Mouse (Mus musculus): Measurements from ENCODE around the gene Celf3. TPM values are rescaled to one million over a fixed set of nuclear protein-coding genes. Genes with fewer than 3 reads are reported as not detected.

Gene Celf3
- 222 and 240 TPM in 2 replicates for polyA plus RNA-seq (2016; fragmentation: Nextera tagmentation; extraction: Ambion mirVana)

DNA sequence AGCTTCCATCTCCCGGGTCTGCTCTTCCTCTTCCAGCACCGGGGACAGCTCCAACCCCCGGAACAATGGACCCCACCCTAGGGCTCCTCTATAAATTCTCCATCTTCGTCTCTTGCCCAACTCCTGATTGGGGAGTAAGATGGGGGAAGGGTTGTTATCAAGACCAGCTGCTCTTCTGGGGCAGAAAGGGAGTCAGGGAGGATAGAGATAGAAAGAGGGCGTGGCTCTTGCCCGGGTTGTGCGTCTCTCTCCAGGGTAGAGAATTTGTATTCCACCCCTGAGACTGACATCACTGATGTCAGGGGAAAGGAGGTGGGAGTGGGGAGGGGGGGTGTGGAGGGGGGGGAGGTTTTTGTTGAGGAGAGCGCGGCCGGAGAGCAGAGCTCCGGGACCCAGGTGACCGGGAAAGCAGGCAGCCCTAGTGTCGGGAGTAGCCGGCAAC is at the start of gene Celf3:
TSS of gene Celf3 (plus strand) at position 315 of the 442 bp plus-strand sequence.
- Histone ChIP-seq H3K9ac (replicated peaks) (peak within 1 kb of the TSS; percentile 79), H3K27ac (replicated peaks) (peak within 1 kb of the TSS; percentile 93), H3K9me3 (no peaks in the 10 kb centered on the region), H3K4me1 (peaks cover 67% of the 10 kb centered on the region), H3K4me2 (replicated peaks) (peak within 1 kb of the TSS; percentile 77), H3K27me3 (0 out of 2 replicates have a peak, but pooled peaks cover 4% of the 10 kb centered on the region), H3K4me3 (peak within 1 kb of the TSS; percentile 67), H3K36me3 (peaks cover 21% of the 10 kb centered on the region)
- under 1% methylated on average over 14 of the region's 14 CpGs for WGBS
- peak; percentile 91 for ATAC-seq (ENCODE audit: low FRiP score, low read depth)

GRCm38 (mm10) chr3:94430980-94431379 is 47.1 kb upstream of the Celf3 start:
- H3K4me1 ChIP-seq: no peaks in the 10 kb centered on the region
- H3K4me3 ChIP-seq: no peak overlapping the region
- no peaks in the 10 kb centered on the region for H3K27me3 ChIP-seq
- 82% methylated on average over 2 of the region's 2 CpGs for WGBS
- H3K36me3 ChIP-seq: peaks cover 40% of the 10 kb centered on the region
- no peak overlapping the region for H3K9ac ChIP-seq (replicated peaks)
- H3K27ac ChIP-seq (replicated peaks): no peak overlapping the region
- H3K4me2 ChIP-seq (replicated peaks): no peak overlapping the region
- no peak for ATAC-seq (ENCODE audit: low FRiP score, low read depth)
- no peaks in the 10 kb centered on the region for H3K9me3 ChIP-seq

DNA sequence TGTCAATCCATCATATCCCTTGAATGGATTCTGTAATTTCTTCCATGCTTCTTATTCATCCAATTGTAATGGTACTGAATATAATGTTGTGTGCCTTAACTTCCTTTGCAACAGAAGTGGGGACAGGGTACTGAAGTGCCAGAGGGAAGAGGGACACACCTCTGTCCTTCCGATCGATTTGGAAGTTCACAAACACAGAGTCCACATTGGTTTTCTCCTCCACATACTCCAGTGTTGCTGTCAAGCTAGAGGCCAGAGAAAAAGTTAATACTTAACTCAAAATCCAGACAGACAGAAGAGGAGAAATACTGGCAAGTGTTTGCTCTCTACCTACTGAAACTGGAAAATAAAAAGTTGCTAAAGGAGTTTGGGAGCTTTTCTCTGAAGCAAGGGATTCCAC is 43.8 kb upstream of the Celf3 start:
- Histone ChIP-seq H3K36me3 (peaks cover 19% of the 10 kb centered on the region), H3K4me3 (no peak overlapping the region), H3K9ac (replicated peaks) (no peak overlapping the region), H3K27me3 (no peaks in the 10 kb centered on the region), H3K27ac (replicated peaks) (no peak overlapping the region), H3K4me1 (no peaks in the 10 kb centered on the region), H3K4me2 (replicated peaks) (no peak overlapping the region), H3K9me3 (no peaks in the 10 kb centered on the region)
- ATAC-seq (ENCODE audit: low FRiP score, low read depth): no peak
- 90% methylated on average over 2 of the region's 2 CpGs for WGBS

DNA sequence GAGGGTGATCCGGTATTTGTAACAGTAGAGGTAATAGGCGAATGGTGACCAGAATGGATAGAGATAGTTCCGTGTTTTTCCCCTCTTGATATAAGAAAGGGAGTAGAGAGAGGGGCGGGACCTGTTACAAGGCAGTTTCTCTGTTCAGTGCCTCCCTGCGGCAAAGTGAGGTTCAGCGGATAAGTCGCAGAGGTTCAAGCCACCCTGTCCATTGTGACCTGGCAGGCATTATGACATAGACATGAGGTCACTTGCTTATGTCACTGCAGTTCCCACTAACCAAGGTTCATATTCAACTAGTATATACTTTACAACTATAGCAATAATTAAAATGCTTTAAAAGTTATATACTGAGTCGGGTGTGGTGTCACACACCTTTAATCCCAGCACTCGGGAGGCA is 41.7 kb upstream of the Celf3 start:
- ATAC-seq (ENCODE audit: low FRiP score, low read depth): no peak
- Histone ChIP-seq H3K4me3 (no peak overlapping the region), H3K9me3 (no peaks in the 10 kb centered on the region), H3K27ac (replicated peaks) (no peak overlapping the region), H3K9ac (replicated peaks) (no peak overlapping the region), H3K36me3 (0 out of 2 replicates have a peak, but pooled peaks cover 3% of the 10 kb centered on the region), H3K4me2 (replicated peaks) (no peak overlapping the region), H3K27me3 (no peaks in the 10 kb centered on the region), H3K4me1 (no peaks in the 10 kb centered on the region)
- 85% methylated on average over 9 of the region's 9 CpGs for WGBS

DNA sequence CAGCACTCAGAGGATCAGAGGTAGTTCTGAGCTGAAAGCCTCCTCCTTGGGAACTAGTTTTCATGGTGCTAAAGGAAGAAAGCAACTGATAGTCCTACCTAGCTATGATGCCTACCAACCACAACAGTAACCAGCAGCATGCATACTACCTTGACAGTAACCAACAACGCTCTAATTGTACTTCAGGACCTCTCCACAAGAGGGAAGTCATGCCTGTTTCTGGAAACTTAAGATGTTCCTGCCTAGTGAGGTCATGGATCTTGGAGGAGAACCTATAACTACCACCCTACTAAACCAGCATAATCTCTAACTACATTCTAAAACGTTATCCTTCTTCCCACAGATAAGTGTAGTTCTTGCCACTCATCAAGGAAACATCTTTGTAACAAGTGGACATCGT is 36.9 kb upstream of the Celf3 start:
- ATAC-seq (ENCODE audit: low FRiP score, low read depth): no peak
- Histone ChIP-seq H3K4me3 (no peak overlapping the region), H3K4me2 (replicated peaks) (no peak overlapping the region), H3K27ac (replicated peaks) (no peak overlapping the region), H3K36me3 (peaks cover 15% of the 10 kb centered on the region), H3K27me3 (no peaks in the 10 kb centered on the region), H3K9me3 (no peaks in the 10 kb centered on the region), H3K4me1 (peaks cover 14% of the 10 kb centered on the region), H3K9ac (replicated peaks) (no peak overlapping the region)
- WGBS: 45% methylated on average over 3 of the region's 3 CpGs

GRCm38 (mm10) chr3:94442951-94443596 is 35.0 kb upstream of the Celf3 start, which contains the start of gene Mrpl9:
Gene Mrpl9, plus strand, starts transcription at chr3:94443318.
- Histone ChIP-seq H3K4me3 (peak within 1 kb of the TSS; percentile 96), H3K9me3 (no peaks in the 10 kb centered on the region), H3K4me1 (peaks cover 14% of the 10 kb centered on the region), H3K36me3 (peaks cover 34% of the 10 kb centered on the region), H3K9ac (replicated peaks) (peak within 1 kb of the TSS; percentile 94), H3K27me3 (no peaks in the 10 kb centered on the region), H3K4me2 (replicated peaks) (peak within 1 kb of the TSS; percentile 85), H3K27ac (replicated peaks) (peak within 1 kb of the TSS; percentile 65)
- ATAC-seq (ENCODE audit: low FRiP score, low read depth): peak; percentile 98
- under 1% methylated on average over 39 of the region's 39 CpGs for WGBS

DNA sequence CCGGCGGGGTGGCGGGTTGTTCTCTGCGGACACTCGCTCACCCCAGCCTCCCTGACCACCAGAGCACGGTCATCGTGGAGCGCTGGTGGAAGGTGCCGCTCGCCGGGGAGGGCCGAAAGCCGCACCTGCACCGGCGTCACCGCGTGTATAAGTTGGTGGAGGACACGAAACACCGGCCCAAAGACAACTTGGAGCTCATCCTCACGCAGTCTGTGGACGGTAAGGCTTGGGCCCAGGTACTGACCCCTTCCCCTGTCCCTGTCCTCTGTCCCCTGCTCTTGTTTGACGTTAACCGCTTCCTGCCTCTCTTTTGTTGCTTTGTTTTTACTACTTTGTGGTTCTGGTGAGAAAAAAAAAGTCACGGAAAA is 34.5 kb upstream of the Celf3 start, which contains the start of gene Oaz3:
TSS of gene Oaz3 (minus strand) at position 319 of the 368 bp plus-strand sequence.
- Histone ChIP-seq H3K4me1 (peaks cover 14% of the 10 kb centered on the region), H3K4me2 (replicated peaks) (peak within 1 kb of the TSS; percentile 85), H3K9me3 (no peaks in the 10 kb centered on the region), H3K4me3 (peak within 1 kb of the TSS; percentile 96), H3K9ac (replicated peaks) (peak within 1 kb of the TSS; percentile 94), H3K36me3 (peaks cover 39% of the 10 kb centered on the region), H3K27ac (replicated peaks) (peak within 1 kb of the TSS; percentile 65), H3K27me3 (no peaks in the 10 kb centered on the region)
- 1% methylated on average over 24 of the region's 24 CpGs for WGBS
- no peak for ATAC-seq (ENCODE audit: low FRiP score, low read depth)

DNA sequence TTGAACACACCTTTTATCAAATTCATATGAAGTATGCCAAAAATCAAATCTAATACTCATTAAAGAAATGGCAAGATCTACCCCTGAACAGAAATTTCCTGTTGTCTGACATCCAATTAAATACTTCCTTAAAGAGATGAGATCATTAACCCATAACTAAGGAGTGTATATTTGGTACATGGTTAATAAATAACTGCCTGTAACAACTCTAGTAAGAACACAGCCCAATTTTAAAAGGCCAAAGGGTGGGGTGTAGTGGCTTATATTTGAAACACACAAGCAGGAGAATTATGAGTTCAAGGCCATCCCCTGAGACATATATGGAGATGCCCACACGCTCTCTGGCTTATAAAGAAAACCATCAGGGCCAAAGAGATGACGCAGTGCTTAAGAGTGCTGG is 28.7 kb upstream of the Celf3 start:
- peaks cover 50% of the 10 kb centered on the region for H3K36me3 ChIP-seq
- WGBS: 97% methylated on average over 2 of the region's 2 CpGs

GRCm38 (mm10) chr3:94456529-94457000 is 21.5 kb upstream of the Celf3 start:
- no peak overlapping the region for H3K9ac ChIP-seq (replicated peaks)
- peaks cover 9% of the 10 kb centered on the region for H3K27me3 ChIP-seq
- H3K4me2 ChIP-seq (replicated peaks): peak overlapping the region; percentile 46
- peaks cover 3% of the 10 kb centered on the region; the same call in 1 of the 2 replicates for H3K9me3 ChIP-seq
- H3K4me3 ChIP-seq: peak overlapping the region; percentile 32
- no peaks in the 10 kb centered on the region for H3K36me3 ChIP-seq
- peak; percentile 90 for ATAC-seq (ENCODE audit: low FRiP score, low read depth)
- no peak overlapping the region for H3K27ac ChIP-seq (replicated peaks)
- H3K4me1 ChIP-seq: no peaks in the 10 kb centered on the region; the same call in 1 of the 2 replicates
- WGBS: 2% methylated on average over 12 of the region's 12 CpGs

More for the DNA sequence above, 28.7 kb upstream of the Celf3 start:
- no peak overlapping the region for H3K9ac ChIP-seq (replicated peaks)
- H3K4me3 ChIP-seq: no peak overlapping the region
- H3K27ac ChIP-seq (replicated peaks): no peak overlapping the region
- H3K9me3 ChIP-seq: no peaks in the 10 kb centered on the region
- no peaks in the 10 kb centered on the region for H3K27me3 ChIP-seq
- ATAC-seq (ENCODE audit: low FRiP score, low read depth): no peak
- no peak overlapping the region for H3K4me2 ChIP-seq (replicated peaks)
- peaks cover 6% of the 10 kb centered on the region for H3K4me1 ChIP-seq

DNA sequence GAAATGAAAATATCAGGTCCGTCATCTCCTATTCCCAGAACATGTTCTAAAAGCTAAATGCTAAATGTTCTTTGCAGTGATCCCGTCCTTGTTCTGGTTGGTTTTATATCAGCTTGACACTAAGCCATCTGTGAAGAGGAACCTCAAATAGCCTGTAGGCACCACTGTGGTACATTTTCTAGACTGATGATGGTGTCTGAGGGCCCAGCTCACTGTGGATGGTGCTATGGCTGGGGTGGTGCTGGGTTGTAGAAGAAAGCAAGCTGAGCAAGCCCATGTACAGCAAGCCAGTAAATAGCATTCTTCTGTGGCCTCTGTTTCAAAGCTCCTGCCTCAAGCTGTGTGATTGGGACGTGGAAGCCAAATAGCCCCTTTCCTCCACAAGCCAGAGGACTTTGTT is 21.0 kb upstream of the Celf3 start:
- Histone ChIP-seq H3K4me2 (replicated peaks) (peak overlapping the region; percentile 46), H3K27me3 (peaks cover 9% of the 10 kb centered on the region), H3K36me3 (no peaks in the 10 kb centered on the region), H3K4me3 (no peak overlapping the region), H3K9ac (replicated peaks) (no peak overlapping the region), H3K4me1 (no peaks in the 10 kb centered on the region; the same call in 1 of the 2 replicates), H3K9me3 (peaks cover 3% of the 10 kb centered on the region; the same call in 1 of the 2 replicates), H3K27ac (replicated peaks) (no peak overlapping the region)
- 73% methylated on average over 3 of the region's 3 CpGs for WGBS
- no peak for ATAC-seq (ENCODE audit: low FRiP score, low read depth)

DNA sequence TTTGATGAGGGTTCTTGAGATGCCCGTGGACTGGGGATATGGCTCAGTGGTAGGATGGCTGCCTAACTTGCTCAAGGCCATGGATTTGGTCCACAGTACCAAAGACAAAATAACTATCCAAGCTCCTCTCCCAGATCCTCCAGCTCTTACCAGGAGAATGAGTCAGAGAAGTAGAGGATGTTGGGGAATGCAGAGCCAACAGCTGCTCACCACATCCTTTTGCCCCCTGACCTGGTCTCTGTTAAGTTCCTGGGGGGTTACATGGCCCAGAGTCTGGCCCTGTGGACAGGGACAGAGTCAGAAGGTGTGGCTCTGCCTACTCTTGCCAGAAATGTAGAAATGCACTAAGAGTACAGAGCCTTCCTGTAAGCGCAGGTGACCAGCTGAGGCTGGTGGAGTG is 18.3 kb upstream of the Celf3 start:
- Histone ChIP-seq H3K9me3 (peaks cover 3% of the 10 kb centered on the region; the same call in 1 of the 2 replicates), H3K27ac (replicated peaks) (no peak overlapping the region), H3K27me3 (peaks cover 9% of the 10 kb centered on the region), H3K4me1 (peaks cover 16% of the 10 kb centered on the region), H3K4me3 (no peak overlapping the region), H3K4me2 (replicated peaks) (no peak overlapping the region), H3K36me3 (no peaks in the 10 kb centered on the region), H3K9ac (replicated peaks) (no peak overlapping the region)
- ATAC-seq (ENCODE audit: low FRiP score, low read depth): no peak
- WGBS: 94% methylated on average over 2 of the region's 2 CpGs

DNA sequence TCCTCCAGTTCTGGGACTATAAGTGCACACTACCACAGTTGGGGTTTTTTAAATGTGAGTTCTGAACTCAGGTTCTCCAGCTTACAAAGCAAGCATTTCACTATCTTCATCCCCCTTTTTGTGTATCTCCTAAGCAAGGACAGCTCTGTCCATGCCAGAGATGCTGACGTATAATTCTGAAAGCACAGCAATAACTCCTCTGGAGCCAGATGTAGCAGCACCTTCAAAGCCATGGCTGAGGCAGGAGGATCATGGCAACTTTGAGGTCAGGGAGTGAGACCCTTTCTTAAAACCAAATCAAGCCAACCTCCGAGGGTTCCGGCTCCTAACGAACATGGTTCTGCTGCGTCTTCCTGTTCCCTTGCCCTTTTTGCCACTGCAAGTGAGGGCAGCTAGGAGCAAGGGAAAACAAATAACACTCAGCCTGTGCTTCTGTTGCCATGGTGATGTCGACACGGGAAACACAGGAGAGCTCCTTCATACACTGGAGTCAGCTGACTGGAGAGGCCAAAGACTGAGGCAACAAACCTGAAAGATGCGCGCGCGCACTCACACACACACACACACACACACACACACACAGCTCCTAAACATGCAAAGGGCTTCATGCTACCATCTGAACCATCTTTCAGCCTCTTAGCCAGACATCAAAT is 14.0 kb upstream of the Celf3 start:
- no peak overlapping the region for H3K9ac ChIP-seq (replicated peaks)

More for the DNA sequence above, 14.0 kb upstream of the Celf3 start:
- peak; percentile 78 for ATAC-seq (ENCODE audit: low FRiP score, low read depth)
- H3K4me1 ChIP-seq: peaks cover 36% of the 10 kb centered on the region
- no peak overlapping the region for H3K4me3 ChIP-seq
- WGBS: 38% methylated on average over 11 of the region's 11 CpGs
- peak overlapping the region; percentile 75 for H3K27ac ChIP-seq (replicated peaks)
- no peaks in the 10 kb centered on the region for H3K36me3 ChIP-seq
- H3K9me3 ChIP-seq: no peaks in the 10 kb centered on the region
- no peaks in the 10 kb centered on the region for H3K27me3 ChIP-seq
- peak overlapping the region; percentile 21; the same call in 1 of the 2 replicates for H3K4me2 ChIP-seq (replicated peaks)

Data from midbrain, embryonic 12.5 days (tissue).